Mouse (Mus musculus): ENCODE results near the gene Rab22a.

The Rab22a gene

DNA sequence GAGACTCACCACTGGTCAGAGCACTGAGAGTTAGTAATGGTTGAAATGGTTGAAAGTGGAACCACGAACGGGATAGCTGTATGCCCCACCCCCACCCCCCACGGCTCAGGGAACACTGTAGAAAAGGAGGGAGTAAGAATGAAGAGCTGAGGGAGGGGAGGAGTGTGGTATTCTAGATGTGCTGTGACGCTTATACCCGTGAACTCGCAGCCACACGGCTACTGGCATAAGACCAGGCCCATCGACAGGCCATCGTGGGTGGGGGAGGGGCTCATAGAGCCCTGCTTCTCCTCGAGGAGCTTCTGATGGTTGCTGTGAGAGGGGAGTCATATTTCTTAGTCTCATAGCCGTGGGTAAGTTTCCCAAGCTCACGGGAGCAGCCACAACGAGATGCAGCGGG is 64.8 kb downstream of the Rab22a start:
- DNase-seq, result no peak

DNA sequence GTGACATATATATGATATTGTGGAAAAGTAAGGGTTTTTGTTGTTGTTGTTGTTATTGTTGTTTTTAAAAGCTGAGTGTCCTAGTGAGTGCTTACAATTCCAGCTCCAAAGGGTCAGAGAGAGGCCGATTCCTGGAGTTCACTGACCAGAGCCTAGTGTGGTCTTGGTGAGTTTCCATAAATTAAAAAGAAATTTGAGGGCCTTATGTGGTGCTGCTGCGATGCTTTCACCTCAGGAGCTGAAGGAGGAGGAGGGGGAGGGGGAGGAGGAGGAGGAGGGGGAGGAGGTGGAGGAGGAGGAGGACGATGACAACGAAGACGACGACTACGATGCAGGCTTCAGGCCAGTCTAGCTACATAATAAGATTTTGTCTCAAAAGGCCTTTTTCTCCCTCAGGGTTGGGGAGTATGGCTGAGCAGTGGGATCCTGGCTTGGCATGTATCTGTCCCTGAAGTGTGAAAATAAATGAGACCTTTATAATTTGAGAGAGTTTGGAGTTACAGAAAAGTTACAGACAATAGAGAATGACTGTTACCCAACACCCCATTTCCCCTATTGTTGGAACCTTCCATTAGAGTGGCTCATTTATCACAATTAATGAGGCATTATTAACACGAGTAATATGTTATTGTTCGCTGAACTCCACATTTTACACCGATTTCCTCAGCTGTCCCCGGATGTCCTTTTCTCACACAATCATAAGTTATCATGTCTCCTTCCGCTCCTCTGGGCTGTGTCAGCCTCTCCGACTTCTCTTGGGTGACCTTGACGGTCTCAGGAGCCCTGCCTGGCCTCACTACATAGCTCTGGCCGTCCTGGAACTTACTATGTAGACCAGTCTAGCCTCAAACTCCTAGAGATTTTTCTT is 65.6 kb downstream of the Rab22a start:
- DNase-seq, result no peak

DNA sequence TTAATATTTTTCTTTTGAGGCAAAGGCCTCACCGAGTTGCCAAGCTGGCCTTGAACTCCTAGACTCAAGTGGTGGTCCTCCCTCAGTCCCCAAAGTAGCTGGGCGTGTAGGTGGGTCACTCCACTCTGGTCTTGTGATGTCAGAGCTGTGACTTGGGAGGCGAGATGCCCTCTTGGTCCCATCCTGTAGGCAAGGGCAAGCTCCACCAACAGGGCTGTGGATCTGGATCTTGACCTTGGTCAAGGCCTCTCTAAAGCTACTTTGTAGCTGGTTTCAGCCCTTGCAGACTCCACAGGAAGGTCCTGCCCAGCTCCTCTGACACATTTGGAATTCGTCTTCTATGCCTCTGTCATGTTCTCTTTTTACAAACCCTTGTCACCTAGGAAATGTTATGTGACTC is 66.3 kb downstream of the Rab22a start:
- DNase-seq, result no peak

DNA sequence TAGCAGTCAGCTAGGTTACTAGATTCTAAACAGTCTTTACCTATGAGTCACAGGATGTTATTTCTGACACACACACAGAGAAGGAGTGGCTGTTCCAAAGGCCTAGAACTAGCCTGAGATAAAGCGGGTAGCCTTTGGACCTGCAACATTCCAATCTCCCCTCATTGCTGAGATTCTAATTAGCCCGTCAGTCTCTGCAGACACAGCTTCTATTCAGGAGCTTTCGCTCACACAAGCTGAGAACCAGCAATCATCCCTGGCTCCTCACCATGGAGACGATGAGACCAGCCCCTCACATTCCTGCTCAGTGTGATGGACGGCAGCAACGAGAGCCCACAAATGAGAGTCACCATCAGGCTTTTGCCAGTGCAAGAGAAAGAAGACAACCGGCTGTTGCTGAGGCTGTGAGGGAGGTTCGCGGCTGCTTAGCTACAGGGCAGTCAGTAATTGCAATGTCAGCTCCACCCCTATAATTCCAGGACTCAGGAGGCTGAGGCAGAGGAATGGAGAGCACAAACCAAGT is 70.9 kb downstream of the Rab22a start:
- no peak for DNase-seq

DNA sequence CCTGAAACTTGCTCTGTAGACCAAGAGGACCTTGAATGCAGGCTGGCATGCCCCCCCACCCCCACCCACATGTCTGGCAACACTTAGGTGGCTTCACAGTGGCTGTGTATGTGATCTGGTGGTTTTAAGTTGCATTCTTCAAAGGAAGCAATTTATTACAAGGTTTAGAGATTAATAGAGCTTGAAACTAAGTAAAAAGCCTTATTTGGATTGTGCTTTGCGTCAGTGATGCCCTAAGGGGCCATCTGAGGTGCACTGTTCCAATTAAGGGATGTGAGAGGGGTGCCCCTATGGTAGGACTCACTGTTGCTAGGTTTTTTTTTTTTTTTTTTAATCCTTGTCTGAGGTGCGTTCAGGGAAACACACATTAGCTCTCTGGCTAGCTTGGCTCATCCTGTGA is 74.9 kb downstream of the Rab22a start:
- no peak for DNase-seq

DNA sequence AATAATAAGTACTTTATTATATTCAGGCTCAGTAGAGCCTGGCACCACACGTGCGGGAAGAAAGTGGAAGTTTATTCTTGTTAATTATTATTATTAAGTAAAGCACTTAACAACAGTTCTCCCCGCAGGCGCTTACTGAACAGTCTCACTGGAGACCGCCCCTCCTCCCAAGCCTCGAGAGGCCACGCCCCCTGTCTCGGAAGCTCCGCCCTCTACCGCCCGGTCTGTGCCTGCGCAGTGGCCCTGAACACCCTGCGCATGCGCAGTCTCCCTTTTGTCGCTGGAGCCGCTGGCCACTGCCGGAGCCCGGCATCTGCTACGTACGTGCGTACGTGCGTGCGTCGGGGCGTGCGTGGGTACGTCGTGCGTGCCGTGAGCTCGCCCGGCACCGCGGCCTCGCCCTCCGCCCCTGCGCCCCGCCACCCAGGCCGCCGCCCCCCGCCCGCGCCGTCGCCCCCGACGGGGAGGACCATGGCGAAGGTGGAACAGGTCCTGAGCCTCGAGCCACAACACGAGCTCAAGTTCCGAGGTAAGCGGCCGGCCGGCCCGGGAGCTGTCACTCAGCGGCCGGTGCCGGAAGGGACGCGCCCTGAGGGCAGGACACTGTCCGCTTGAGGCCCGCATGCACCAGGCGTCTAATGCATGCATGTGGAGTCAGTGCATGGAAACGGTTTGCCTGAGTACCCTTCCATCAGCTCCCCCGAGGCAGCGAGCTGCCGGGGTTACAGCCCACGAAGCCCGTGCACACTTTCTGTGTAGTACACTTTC is 77.8 kb downstream of the Rab22a start, which contains the start of gene Vapb:
Gene Vapb (plus strand): TSS at position 290 of the 768 bp plus-strand sequence.
- DNase-seq, result peak; percentile 97

DNA sequence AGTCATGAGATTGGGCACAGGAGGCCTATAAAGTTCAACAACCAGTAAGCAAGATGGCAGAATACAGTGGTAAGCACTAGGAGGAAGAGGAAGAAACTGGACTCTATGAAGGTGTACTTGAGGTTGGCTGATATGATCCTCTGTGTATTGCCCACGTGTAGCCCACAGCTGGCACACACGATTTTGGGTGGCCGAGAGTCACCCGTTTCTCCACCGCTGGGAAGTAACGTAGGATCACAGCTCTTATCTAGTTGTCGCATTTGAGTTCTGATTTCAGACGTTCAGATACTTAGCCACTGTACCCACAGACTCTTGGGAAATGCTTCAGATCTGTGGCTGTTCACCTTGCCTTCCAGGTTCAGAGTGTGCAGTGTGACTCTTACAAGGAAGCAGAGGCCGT is 78.7 kb downstream of the Rab22a start:
- no peak for DNase-seq

DNA sequence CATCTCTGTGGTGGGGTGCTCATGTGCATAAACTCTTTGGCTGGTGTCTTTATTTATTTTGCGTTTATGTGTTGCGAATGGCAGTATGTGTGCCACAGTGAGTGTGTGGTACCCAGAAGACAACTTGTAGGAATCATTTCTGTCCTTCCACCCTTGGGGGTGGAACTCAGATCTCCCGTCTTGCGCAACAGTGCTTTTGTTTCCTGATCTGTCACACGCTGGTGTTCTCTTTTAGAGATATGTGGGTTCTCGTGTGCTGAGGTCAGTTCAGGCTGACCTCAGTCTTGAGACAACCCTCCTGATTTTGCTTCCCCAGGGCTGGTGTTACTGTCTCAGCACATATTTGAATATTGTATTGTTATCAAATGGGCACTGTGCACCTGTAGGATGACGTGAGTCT is 79.5 kb downstream of the Rab22a start:
- DNase-seq, result no peak

DNA sequence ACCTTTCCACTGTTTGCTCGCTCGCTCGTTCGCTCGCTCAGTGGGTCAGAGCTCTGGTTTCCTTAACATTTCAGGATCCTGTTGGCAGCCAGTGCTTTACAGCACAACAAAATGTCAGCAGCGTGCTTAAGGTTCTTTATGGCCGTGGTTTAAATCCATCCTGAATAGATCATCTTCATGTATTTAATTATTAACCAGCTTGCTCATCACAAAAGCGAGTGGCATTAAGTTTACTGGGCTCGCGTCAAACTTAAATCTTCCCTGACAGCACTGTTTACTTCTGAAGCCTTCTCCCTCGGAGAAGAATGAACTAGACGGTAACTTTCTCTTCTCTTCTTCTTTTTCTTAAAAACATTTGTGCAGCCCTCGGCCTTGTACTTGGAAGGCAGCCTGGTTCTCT is 82.5 kb downstream of the Rab22a start:
- no peak for DNase-seq

DNA sequence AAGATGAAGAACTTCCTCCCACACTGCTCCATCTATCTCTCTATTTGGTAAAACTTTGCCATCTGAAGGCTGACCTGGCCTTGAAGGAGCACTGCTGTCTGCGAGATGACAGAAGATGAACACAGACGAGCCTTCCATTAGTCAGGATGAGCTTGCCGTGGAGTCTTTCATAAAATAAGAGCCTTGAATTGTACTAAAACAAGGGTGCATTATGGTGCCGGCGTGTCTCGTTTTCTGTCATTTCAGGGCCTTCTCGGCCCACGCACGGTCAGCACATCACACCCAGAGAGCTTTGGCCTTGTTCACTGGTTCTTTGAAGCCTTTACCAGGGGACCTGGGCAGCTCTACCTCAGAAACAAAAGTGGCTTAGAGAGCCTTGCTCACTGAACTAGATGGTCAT is 83.2 kb downstream of the Rab22a start:
- DNase-seq, result no peak

DNA sequence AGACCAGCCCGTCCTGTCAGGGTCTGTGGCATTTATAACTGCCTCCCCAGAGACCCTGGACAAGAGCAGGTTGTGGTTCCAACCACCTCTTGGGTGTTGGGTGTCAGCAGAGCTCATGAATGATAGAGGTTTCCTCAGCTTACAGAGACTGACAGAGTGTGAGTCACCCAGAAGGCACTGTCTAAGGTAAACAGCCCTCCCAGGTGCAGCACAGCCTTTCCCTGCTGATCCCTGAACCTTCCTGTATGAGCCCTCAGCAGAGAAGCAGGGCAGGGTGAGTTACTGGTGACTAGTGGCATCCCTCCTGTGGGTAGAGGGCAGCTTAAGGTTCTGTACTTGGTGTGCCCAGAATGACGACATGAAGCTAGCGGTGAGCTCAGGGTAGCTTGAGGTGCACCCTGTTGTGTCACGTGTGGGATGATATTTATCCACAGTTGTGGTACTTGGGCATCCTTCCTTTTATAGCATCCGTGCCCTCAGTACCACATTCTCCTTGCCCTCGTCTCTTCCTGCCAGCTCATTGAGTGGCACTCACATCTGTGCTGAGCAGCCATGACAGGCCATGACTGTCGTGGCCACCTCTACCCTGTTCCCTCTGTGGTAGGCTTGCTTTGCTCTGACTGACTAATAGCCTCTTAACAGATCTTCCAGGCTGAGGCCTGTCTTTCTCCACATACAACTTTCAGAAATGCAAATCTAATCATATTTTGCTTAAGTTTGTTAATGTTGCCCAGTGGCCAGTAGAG is 84.7 kb downstream of the Rab22a start:
- DNase-seq, result no peak

DNA sequence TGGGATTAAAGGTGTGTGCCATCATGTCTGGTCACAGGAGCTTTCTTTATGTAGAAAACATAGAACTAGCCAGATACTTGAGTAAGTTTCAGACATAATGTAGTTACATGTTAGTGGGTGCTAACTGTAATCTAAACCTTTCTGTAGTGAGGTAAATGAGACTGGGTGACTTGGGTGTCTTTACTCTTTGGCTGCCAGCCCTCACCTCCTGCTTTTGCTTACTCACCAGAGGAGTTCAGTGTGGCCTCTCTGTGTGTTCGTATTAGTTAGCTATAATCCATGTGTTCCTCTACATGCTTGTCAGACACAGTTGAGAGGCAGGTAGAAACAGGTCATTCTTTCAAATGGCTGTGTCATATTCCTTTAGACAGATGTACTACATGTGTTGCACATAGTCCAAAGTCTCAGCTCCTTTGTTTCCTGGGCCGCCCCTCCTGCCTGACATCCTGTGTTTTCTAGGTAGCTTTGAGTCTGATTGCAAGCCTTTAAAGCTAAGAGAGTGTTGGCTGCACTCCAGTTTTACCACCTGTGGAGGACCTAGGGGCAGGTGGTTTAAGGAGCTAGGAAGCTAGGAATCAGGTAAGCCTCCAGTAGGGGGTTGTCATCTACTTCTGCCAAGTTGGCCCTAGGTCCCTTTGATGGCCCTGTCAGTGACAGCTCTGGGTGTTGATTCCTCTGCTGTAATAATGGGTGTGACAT is 89.5 kb downstream of the Rab22a start:
- no peak for DNase-seq

DNA sequence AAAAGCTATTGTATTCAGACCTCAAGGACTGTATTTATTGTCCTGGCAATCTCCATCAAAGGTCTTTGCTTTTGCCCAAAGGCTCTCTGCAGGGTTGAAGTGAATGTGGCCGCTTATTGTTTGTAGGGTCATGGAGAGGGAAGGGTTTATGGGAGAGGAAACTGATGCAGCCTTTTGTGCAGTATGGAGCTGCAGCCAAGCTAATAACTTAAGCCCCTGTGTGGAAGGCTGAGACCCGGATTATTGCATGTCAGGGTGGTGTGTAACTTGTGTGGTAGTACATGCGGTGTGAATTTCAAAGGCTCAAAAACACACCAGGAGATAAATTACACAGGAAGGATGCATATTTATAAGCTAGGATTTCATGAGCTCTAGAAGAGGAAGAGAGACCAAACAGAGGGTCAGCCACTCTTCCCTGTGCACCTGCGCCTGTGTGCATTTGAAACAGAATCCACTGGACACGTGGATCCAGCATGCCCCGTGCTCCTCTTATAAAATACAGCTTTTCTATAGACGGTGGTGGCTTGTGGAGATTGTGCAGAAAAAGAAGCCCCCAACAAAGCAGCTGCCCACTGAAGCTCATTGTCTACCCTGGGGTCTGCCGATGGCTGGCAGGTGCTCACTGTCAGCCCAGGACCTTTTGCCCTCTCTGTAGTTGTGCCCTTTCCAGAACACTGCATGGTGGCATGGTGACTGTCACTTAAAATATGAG is 96.0 kb downstream of the Rab22a start:
- no peak for DNase-seq

Data from thymus, adult 18-20 months (tissue).